Mouse (Mus musculus) bone marrow macrophage, adult 2 months (primary cell): ENCODE data around the gene Rgs12.

ENCODE experiments used
- CTCF ChIP-seq: IDR thresholded peaks from 2 replicates; pipeline ENCODE4 v1.5.1; 2012; ENCODE audit warnings: low read depth, mild to moderate bottlenecking, low read length, moderate library complexity
- POLR2A ChIP-seq: IDR thresholded peaks from 2 replicates; pipeline ENCODE4 v1.6.1; 2012; ENCODE audit warnings: mild to moderate bottlenecking, low read depth, low read length, borderline replicate concordance

GRCm38 (mm10) chr5:35033068-35033467 lies 83.8 kb downstream of the Rgs12 start:
- TF ChIP-seq CTCF (no peak), POLR2A (no peak)
